In genomic region chr4:149614869-149615268, GRCm38 (mm10) we compare ENCODE assay signal across 19 mouse cellular contexts. TPM values are rescaled to one million over a fixed set of nuclear protein-coding genes. Genes with fewer than 3 reads are reported as not detected.
DNase-seq lines count a peak whose midpoint lies in the region; ATAC-seq and TF ChIP-seq lines count a peak whose summit lies in the region.
"Had no signal": no experiment of that assay in that cellular context is flagged by ENCODE, and none has a peak within 500 bp of the region (broad histone marks: within the 10 kb centered on the region; RNA-seq: fewer than 3 reads in every experiment).

No protein-coding gene starts in this region.

- H3K4me2 ChIP-seq in intestine, postnatal 0 days (replicated peaks; ENCODE audit: low read depth): no peak overlapping the region
- H3K4me2 ChIP-seq in intestine, embryonic 16.5 days (ENCODE audit: low read depth, low read length): no peak overlapping the region
- H3K4me2 ChIP-seq in lung, postnatal 0 days (replicated peaks; ENCODE audit: low read depth, low read length): no peak overlapping the region
- H3K4me2 ChIP-seq: forebrain, embryonic 13.5 days; heart, embryonic 13.5 days; kidney, embryonic 15.5 days had no signal

- WGBS in intestine, postnatal 0 days: 97% methylated on average over 3 of the region's 3 CpGs
- 98% methylated on average over 3 of the region's 3 CpGs for WGBS in intestine, embryonic 16.5 days
- WGBS in lung, postnatal 0 days: 99% methylated on average over 3 of the region's 3 CpGs

- H3K27ac ChIP-seq in intestine, postnatal 0 days (ENCODE audit: low read depth, low read length): no peak overlapping the region
- no peak overlapping the region for H3K27ac ChIP-seq in intestine, embryonic 16.5 days (ENCODE audit: low read length)
- no peak overlapping the region for H3K27ac ChIP-seq in lung, postnatal 0 days (ENCODE audit: low read length)
- H3K27ac ChIP-seq: forebrain, embryonic 13.5 days; heart, embryonic 13.5 days; kidney, embryonic 15.5 days had no signal

- H3K4me1 ChIP-seq in intestine, postnatal 0 days (replicated peaks; ENCODE audit: control insufficient read depth, insufficient read depth, low read length): no peaks in the 10 kb centered on the region
- H3K4me1 ChIP-seq in intestine, embryonic 16.5 days (ENCODE audit: control insufficient read depth, insufficient read depth, low read length): no peaks in the 10 kb centered on the region
- no peaks in the 10 kb centered on the region for H3K4me1 ChIP-seq in lung, postnatal 0 days (ENCODE audit: insufficient read depth, low read depth, low read length)
- H3K4me1 ChIP-seq: heart, embryonic 13.5 days had no signal

- peak; percentile 41 for TF ChIP-seq CTCF in intestine, postnatal 0 days (IDR thresholded peaks at IDR 0.05; ENCODE audit: low read depth)
- TF ChIP-seq CTCF in lung, postnatal 0 days (IDR thresholded peaks at IDR 0.05): peak; percentile 34; the same call in 1 of the 2 replicates

- peaks cover 19% of the 10 kb centered on the region; the same call in 1 of the 2 replicates for H3K36me3 ChIP-seq in intestine, postnatal 0 days (ENCODE audit: control insufficient read depth, insufficient read depth)
- H3K36me3 ChIP-seq in intestine, embryonic 16.5 days (ENCODE audit: control insufficient read depth, insufficient read depth, low read length): peaks cover 5% of the 10 kb centered on the region
- no peaks in the 10 kb centered on the region for H3K36me3 ChIP-seq in lung, postnatal 0 days (ENCODE audit: insufficient read depth, low read length)

- no peak for DNase-seq in lung, postnatal 0 days (ENCODE audit: low spot score)
- DNase-seq in lung, postnatal 36 days: no peak
- peak; percentile 61 for DNase-seq in ES-CJ7 (ENCODE audit: low read depth, low spot score)
- peak; percentile 15 for DNase-seq in naive thymus-derived CD4-positive, alpha-beta T cell, adult 2 months (ENCODE audit: low read depth)
- DNase-seq in layer of hippocampus, adult 8-10 months (ENCODE audit: low spot score in 2 of 2): no peak
- DNase-seq: lung, postnatal 10 days; right cerebral cortex, adult 18-20 months; spleen, adult 18-20 months; thymus, postnatal 14 days had no signal

- no peak overlapping the region for H3K9ac ChIP-seq in intestine, postnatal 0 days (ENCODE audit: low read depth, low read length)
- H3K9ac ChIP-seq in intestine, embryonic 16.5 days (ENCODE audit: low read depth, low read length): no peak overlapping the region
- H3K9ac ChIP-seq in lung, postnatal 0 days (replicated peaks; ENCODE audit: low read depth): no peak overlapping the region
- H3K9ac ChIP-seq: forebrain, embryonic 13.5 days; heart, embryonic 13.5 days; kidney, embryonic 15.5 days had no signal

- no peak for ATAC-seq in intestine, postnatal 0 days
- no peak for ATAC-seq in intestine, embryonic 16.5 days
- ATAC-seq in lung, postnatal 0 days: no peak
- ATAC-seq: forebrain, embryonic 13.5 days; inflammation-experienced regulatory T-cells, adult 6 months; midbrain, embryonic 16.5 days; Patski had no signal

- no peaks in the 10 kb centered on the region for H3K9me3 ChIP-seq in intestine, postnatal 0 days (ENCODE audit: control insufficient read depth)
- no peaks in the 10 kb centered on the region for H3K9me3 ChIP-seq in intestine, embryonic 16.5 days (ENCODE audit: control insufficient read depth, low read length)
- no peaks in the 10 kb centered on the region for H3K9me3 ChIP-seq in lung, postnatal 0 days (ENCODE audit: low read length)
- H3K9me3 ChIP-seq: heart, embryonic 13.5 days; kidney, embryonic 15.5 days; megakaryocyte, embryonic 14.5 days had no signal

- no peak for TF ChIP-seq EP300 in lung, postnatal 0 days (IDR thresholded peaks at IDR 0.05)

- H3K27me3 ChIP-seq in intestine, postnatal 0 days (replicated peaks; ENCODE audit: control insufficient read depth, insufficient read depth, low read length): no peaks in the 10 kb centered on the region
- no peaks in the 10 kb centered on the region for H3K27me3 ChIP-seq in intestine, embryonic 16.5 days (replicated peaks; ENCODE audit: control insufficient read depth, insufficient read depth, low read length)
- no peaks in the 10 kb centered on the region for H3K27me3 ChIP-seq in lung, postnatal 0 days (replicated peaks; ENCODE audit: insufficient read depth, low read length)
- H3K27me3 ChIP-seq: CH12.LX; forebrain, embryonic 13.5 days; heart, embryonic 13.5 days; kidney, embryonic 15.5 days; megakaryocyte, embryonic 14.5 days; Patski had no signal

- H3K4me3 ChIP-seq in intestine, postnatal 0 days (ENCODE audit: low read depth, low read length): no peak overlapping the region
- H3K4me3 ChIP-seq in intestine, embryonic 16.5 days (ENCODE audit: low read length): no peak overlapping the region
- no peak overlapping the region for H3K4me3 ChIP-seq in lung, postnatal 0 days (ENCODE audit: low read depth, low read length)
- H3K4me3 ChIP-seq: forebrain, embryonic 13.5 days; heart, embryonic 13.5 days; kidney, embryonic 15.5 days; megakaryocyte, embryonic 14.5 days had no signal

RNA-seq across cellular contexts. Expression of gene Clstn1, which starts 28.6 kb away (rescaled TPM):
- polyA plus RNA-seq in intestine, postnatal 0 days (2015; fragmentation: Nextera tagmentation; extraction: Ambion mirVana): 34.3 and 34.7 TPM in 2 replicates
- polyA plus RNA-seq in intestine, embryonic 16.5 days (2015; fragmentation: Nextera tagmentation; extraction: Ambion mirVana): 10.8 and 12.5 TPM in 2 replicates
- polyA plus RNA-seq in lung, postnatal 0 days (2015; fragmentation: Nextera tagmentation; extraction: Ambion mirVana): 43.6 and 48.7 TPM in 2 replicates
- total RNA-seq in layer of hippocampus, adult 8-10 months (2022): 100 to 1,000 TPM; 744 to 810 (median 791) TPM

Comparison
In these comparisons a context has a peak if more than half of its experiments do, and no peak if none do; other contexts are left out.
1. DNase-seq: peak in ES-CJ7 (single experiment) and naive thymus-derived CD4-positive, alpha-beta T cell, adult 2 months (single experiment); none in lung, postnatal 0 days (single experiment), lung, postnatal 36 days (single experiment) and layer of hippocampus, adult 8-10 months (0 of 2).